Mouse (Mus musculus) layer of hippocampus, postnatal 25 days (tissue): ENCODE results near the gene Lcorl. TPM values are rescaled to one million over a fixed set of nuclear protein-coding genes. Genes with fewer than 3 reads are reported as not detected.
A peak's percentile ranks its signal among the peaks of the same experiment; 100 is the strongest.

Source experiments
- DNase-seq, 2 experiments: peaks; one replicate each; pipeline ENCODE4 v3.0.0; 2022; ENCODE audit warnings: mixed read lengths in 2 of 2, low spot score in 1 of 2; ENCODE audit errors: extremely low spot score in 1 of 2
- total RNA-seq, 2 experiments: library from RNA; stranded (reverse); gene quantifications; 2 replicates each; pipeline ENCODE4 v1.2.3; 2021

Gene Lcorl
- total RNA-seq = 10 to 100 TPM; 29.7 to 35.3 TPM

GRCm38 (mm10) chr5:45857254-45858011, at the start of gene Lcorl:
Lcorl (minus strand) TSS chr5:45857615.
- peak; percentile 78 to 91 for DNase-seq

GRCm38 (mm10) chr5:45904683-45905082, 47.3 kb upstream of the Lcorl start:
- DNase-seq = no peak

- DNase-seq = no peak
Measured at GRCm38 (mm10) chr5:45903246-45903645, 45.8 kb upstream of the Lcorl start.

GRCm38 (mm10) chr5:45895362-45895761, 37.9 kb upstream of the Lcorl start:
- no peak for DNase-seq

- DNase-seq = no peak
Measured at GRCm38 (mm10) chr5:45893696-45894095, 36.3 kb upstream of the Lcorl start.

- no peak for DNase-seq
Measured at GRCm38 (mm10) chr5:45876328-45876727, 18.9 kb upstream of the Lcorl start.

GRCm38 (mm10) chr5:45875472-45875871, 18.1 kb upstream of the Lcorl start:
- no peak for DNase-seq

GRCm38 (mm10) chr5:45874284-45875030, 17.0 kb upstream of the Lcorl start:
- DNase-seq = no peak

- DNase-seq = no peak
Measured at GRCm38 (mm10) chr5:45858368-45858767, 953 bp upstream of the Lcorl start.

- peak; percentile 6 to 16 for DNase-seq
Measured at GRCm38 (mm10) chr5:45856876-45857253, 550 bp downstream of the Lcorl start.

GRCm38 (mm10) chr5:45856303-45856821, 1.1 kb downstream of the Lcorl start:
- DNase-seq = peak; percentile 43 to 46

GRCm38 (mm10) chr5:45855526-45856302, 1.7 kb downstream of the Lcorl start:
- DNase-seq = peak in 1 of 2 experiments; percentile 31

GRCm38 (mm10) chr5:45844723-45845122, 12.7 kb downstream of the Lcorl start:
- no peak for DNase-seq

GRCm38 (mm10) chr5:45835131-45835530, 22.3 kb downstream of the Lcorl start:
- no peak for DNase-seq

GRCm38 (mm10) chr5:45811527-45811926, 45.9 kb downstream of the Lcorl start:
- no peak for DNase-seq

- DNase-seq = no peak
Measured at GRCm38 (mm10) chr5:45791864-45792263, 65.6 kb downstream of the Lcorl start.

- DNase-seq = no peak
Measured at GRCm38 (mm10) chr5:45790221-45790620, 67.2 kb downstream of the Lcorl start.

GRCm38 (mm10) chr5:45757502-45758121, 99.8 kb downstream of the Lcorl start:
- DNase-seq = no peak

GRCm38 (mm10) chr5:45737911-45738310, 119.5 kb downstream of the Lcorl start:
- no peak for DNase-seq

GRCm38 (mm10) chr5:45733751-45734150, 123.7 kb downstream of the Lcorl start:
- DNase-seq = no peak
